Mouse (Mus musculus): ENCODE results near the gene Gnl1.

DNA sequence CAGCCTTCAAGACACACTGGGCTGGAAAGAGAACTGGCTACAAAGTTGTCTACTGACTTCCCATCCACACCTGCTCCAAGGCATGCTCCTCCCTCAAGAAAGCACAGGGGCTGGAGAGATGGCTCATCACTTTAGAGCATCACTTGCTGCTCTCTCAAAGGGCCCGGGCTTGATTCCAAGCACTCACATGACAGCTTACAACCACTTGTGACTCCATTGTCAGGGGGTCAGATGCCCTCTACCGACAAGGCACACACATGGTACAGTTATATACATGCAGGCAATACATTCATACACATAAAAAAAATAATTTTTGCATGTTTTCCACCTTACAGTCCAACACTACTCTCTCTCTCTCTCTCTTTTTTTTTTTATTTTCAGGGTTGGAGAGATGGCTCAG, 12.0 kb upstream of the Gnl1 start:
- TF ChIP-seq CTCF (IDR thresholded peaks at IDR 0.05; ENCODE audit: low read depth, low read length) (no peak), GATA1 (IDR thresholded peaks at IDR 0.05; ENCODE audit: borderline replicate concordance, low read length) (no peak), POLR2AphosphoS5 (IDR thresholded peaks at IDR 0.05; ENCODE audit: insufficient replicate concordance, low read depth, low read length) (no peak)

Data from G1E (cell line).